Mouse (Mus musculus) MEL (cell line): ENCODE measurements at regions not wholly inside any gene's neighbourhood (a gene's known extent, or its start where the extent isn't known, plus 50 kb on each side); places are given as distances from the start of the nearest gene placed in this dataset.

ENCODE experiments used
- DNase-seq: peaks from one replicate; pipeline ENCODE4 v3.0.0; 2011; ENCODE audit warnings: low read depth, low spot score
- H3K27ac ChIP-seq: 2 replicates; pipeline ENCODE4 v1.5.1; 2012; ENCODE audit warnings: low read depth, mild to moderate bottlenecking, control low read depth, low read length, moderate library complexity; ENCODE audit not compliant: control insufficient read depth
- H3K27me3 ChIP-seq, 2 experiments: fragments of 150-350 bp in 1 of 2; sonication (generic) in 1 of 2; 2 replicates each; pipeline ENCODE4 v1.6.1; 2012; ENCODE audit warnings: low read length in 2 of 2, mild to moderate bottlenecking in 2 of 2, improper control_type of control experiment in 1 of 2, moderate library complexity in 1 of 2; ENCODE audit not compliant: insufficient read depth in 2 of 2, control insufficient read depth in 1 of 2
- H3K36me3 ChIP-seq, 2 experiments: 2 replicates each; pipeline ENCODE4 v1.6.1; 2012 to 2014; ENCODE audit warnings: low read length in 2 of 2, improper control_type of control experiment in 1 of 2, inconsistent platforms in 1 of 2, mild to moderate bottlenecking in 1 of 2; ENCODE audit not compliant: insufficient read depth in 2 of 2, control insufficient read depth in 1 of 2
- H3K4me1 ChIP-seq, 2 experiments: fragments of 150-350 bp in 1 of 2; sonication (generic) in 1 of 2; 2 replicates each; pipeline ENCODE4 v1.6.1; 2012; ENCODE audit warnings: low read length in 2 of 2, improper control_type of control experiment in 1 of 2, mild to moderate bottlenecking in 1 of 2; ENCODE audit not compliant: insufficient read depth in 2 of 2, control insufficient read depth in 1 of 2
- H3K4me3 ChIP-seq, 2 experiments: fragments of 150-350 bp in 1 of 2; sonication (generic) in 1 of 2; 2 replicates each; pipeline ENCODE4 v1.5.1; 2012; ENCODE audit warnings: low read depth in 2 of 2, low read length in 2 of 2, mild to moderate bottlenecking in 2 of 2, moderate library complexity in 2 of 2, control low read depth in 1 of 2, improper control_type of control experiment in 1 of 2; ENCODE audit not compliant: control insufficient read depth in 1 of 2, insufficient read depth in 1 of 2
- H3K79me2 ChIP-seq: 2 replicates; pipeline ENCODE4 v1.6.1; 2012; ENCODE audit warnings: mild to moderate bottlenecking, low read length, moderate library complexity; ENCODE audit not compliant: control insufficient read depth, poor library complexity, insufficient read depth
- H3K9ac ChIP-seq: 2 replicates; pipeline ENCODE4 v1.6.1; 2012; ENCODE audit warnings: low read depth, mild to moderate bottlenecking, control low read depth, low read length, moderate library complexity; ENCODE audit not compliant: control insufficient read depth, poor library complexity, severe bottlenecking
- H3K9me3 ChIP-seq: fragments of 150-350 bp; sonication (generic); replicated peaks from 2 replicates; pipeline ENCODE4 v1.6.1; 2012; ENCODE audit warnings: mild to moderate bottlenecking, low read length, improper control_type of control experiment, moderate library complexity; ENCODE audit not compliant: insufficient read depth
- CHD2 ChIP-seq: IDR thresholded peaks from 2 replicates; pipeline ENCODE4 v1.6.1; 2011; ENCODE audit warnings: low read length, improper control_type of control experiment
- E2F4 ChIP-seq: IDR thresholded peaks from 2 replicates; pipeline ENCODE4 v1.6.1; 2011; ENCODE audit warnings: low read depth, low read length, improper control_type of control experiment, borderline replicate concordance
- ELF1 ChIP-seq: IDR thresholded peaks from 2 replicates; pipeline ENCODE4 v1.6.1; 2014; ENCODE audit warnings: low read depth, mild to moderate bottlenecking, inconsistent platforms, low read length, improper control_type of control experiment, moderate library complexity
- EP300 ChIP-seq, 2 experiments: IDR thresholded peaks; 2 replicates each; pipeline ENCODE4 v1.6.1; 2011; ENCODE audit warnings: improper control_type of control experiment in 2 of 2, low read length in 2 of 2, low read depth in 1 of 2, mild to moderate bottlenecking in 1 of 2
- GABPA ChIP-seq: IDR thresholded peaks from 2 replicates; pipeline ENCODE4 v1.6.1; 2012; ENCODE audit warnings: low read depth, mild to moderate bottlenecking, inconsistent platforms, low read length, improper control_type of control experiment, moderate library complexity
- GATA1 ChIP-seq: IDR thresholded peaks from 2 replicates; pipeline ENCODE4 v1.6.1; 2011; ENCODE audit warnings: low read depth, low read length, improper control_type of control experiment
- HCFC1 ChIP-seq: IDR thresholded peaks from 2 replicates; pipeline ENCODE4 v1.6.1; 2012; ENCODE audit warnings: low read depth, mild to moderate bottlenecking, inconsistent platforms, low read length, improper control_type of control experiment, moderate library complexity
- JUND ChIP-seq: IDR thresholded peaks from 2 replicates; pipeline ENCODE4 v1.6.1; 2011; ENCODE audit warnings: low read depth, mild to moderate bottlenecking, improper control_type of control experiment, low read length
- KAT2A ChIP-seq: conservative IDR thresholded peaks from 2 replicates; pipeline ENCODE4 v1.6.1; 2012; ENCODE audit warnings: low read depth, low read length, improper control_type of control experiment, inconsistent platforms
- MAFK ChIP-seq: IDR thresholded peaks from 2 replicates; pipeline ENCODE4 v1.6.1; 2011; ENCODE audit warnings: low read depth, mild to moderate bottlenecking, low read length, improper control_type of control experiment, borderline replicate concordance
- MAZ ChIP-seq: IDR thresholded peaks from 2 replicates; pipeline ENCODE4 v1.6.1; 2012; ENCODE audit warnings: low read depth, mild to moderate bottlenecking, inconsistent platforms, low read length, improper control_type of control experiment
- NRF1 ChIP-seq: IDR thresholded peaks from 2 replicates; pipeline ENCODE4 v1.6.1; 2014; ENCODE audit warnings: low read depth, mild to moderate bottlenecking, inconsistent platforms, low read length, improper control_type of control experiment, moderate library complexity; ENCODE audit not compliant: poor library complexity, insufficient read depth, severe bottlenecking
- RCOR1 ChIP-seq: IDR thresholded peaks from 2 replicates; pipeline ENCODE4 v1.6.1; 2012; ENCODE audit warnings: low read depth, mild to moderate bottlenecking, inconsistent platforms, low read length, improper control_type of control experiment
- TBP ChIP-seq: IDR thresholded peaks from 2 replicates; pipeline ENCODE4 v1.8.0; 2011; ENCODE audit warnings: low read depth, low read length, improper control_type of control experiment
- TCF12 ChIP-seq: IDR thresholded peaks from 2 replicates; pipeline ENCODE4 v1.6.1; 2014; ENCODE audit warnings: low read depth, mild to moderate bottlenecking, inconsistent platforms, low read length, improper control_type of control experiment, moderate library complexity
- UBTF ChIP-seq: IDR thresholded peaks from 2 replicates; pipeline ENCODE4 v1.6.1; 2012; ENCODE audit warnings: low read depth, mild to moderate bottlenecking, inconsistent platforms, low read length, improper control_type of control experiment, moderate library complexity, borderline replicate concordance; ENCODE audit not compliant: insufficient read depth
- USF1 ChIP-seq: IDR thresholded peaks from 2 replicates; pipeline ENCODE4 v1.6.1; 2014; ENCODE audit warnings: low read depth, mild to moderate bottlenecking, inconsistent platforms, low read length, improper control_type of control experiment, moderate library complexity
- ZC3H11A ChIP-seq: IDR thresholded peaks from 2 replicates; pipeline ENCODE4 v1.6.1; 2012; ENCODE audit warnings: low read depth, mild to moderate bottlenecking, inconsistent platforms, low read length, improper control_type of control experiment
- ZKSCAN1 ChIP-seq: IDR thresholded peaks from 2 replicates; pipeline ENCODE4 v1.6.1; 2012; ENCODE audit warnings: low read depth, mild to moderate bottlenecking, inconsistent platforms, low read length, improper control_type of control experiment, moderate library complexity
- ZNF384 ChIP-seq: IDR thresholded peaks from 2 replicates; pipeline ENCODE4 v1.6.1; 2012; ENCODE audit warnings: low read depth, mild to moderate bottlenecking, inconsistent platforms, low read length, improper control_type of control experiment

- H3K27ac ChIP-seq: no peak overlapping the region
- H3K4me3 ChIP-seq: no peak overlapping the region
- H3K4me1 ChIP-seq: no peaks in the 10 kb centered on the region
- H3K9me3 ChIP-seq: no peaks in the 10 kb centered on the region
- no peaks in the 10 kb centered on the region for H3K27me3 ChIP-seq
- DNase-seq: no peak
- TF ChIP-seq NRF1: no peak
- TF ChIP-seq ZNF384: no peak
- no peak for TF ChIP-seq GABPA
- no peak for TF ChIP-seq MAZ
- H3K79me2 ChIP-seq: no peaks in the 10 kb centered on the region
- H3K9ac ChIP-seq: no peak overlapping the region
- no peaks in the 10 kb centered on the region for H3K36me3 ChIP-seq
Observed at GRCm38 (mm10) chr8:86301885-86302509, 278.5 kb downstream of the Abcc12 start.

- no peaks in the 10 kb centered on the region for H3K27me3 ChIP-seq
- no peak overlapping the region for H3K4me3 ChIP-seq
- no peak overlapping the region for H3K9ac ChIP-seq
- no peaks in the 10 kb centered on the region for H3K36me3 ChIP-seq
- no peak for DNase-seq
- H3K27ac ChIP-seq: no peak overlapping the region
- H3K9me3 ChIP-seq: no peaks in the 10 kb centered on the region
- no peaks in the 10 kb centered on the region for H3K4me1 ChIP-seq
- TF ChIP-seq MAZ: no peak
- TF ChIP-seq E2F4: no peak
- TF ChIP-seq ZKSCAN1: no peak
- no peak for TF ChIP-seq UBTF
- TF ChIP-seq ZNF384: no peak
- no peak for TF ChIP-seq RCOR1
- no peak for TF ChIP-seq JUND
- no peak for TF ChIP-seq ELF1
- TF ChIP-seq USF1: no peak
- TF ChIP-seq TCF12: no peak
- TF ChIP-seq ZC3H11A: no peak
- TF ChIP-seq GABPA: no peak
- no peak for TF ChIP-seq HCFC1
- TF ChIP-seq TBP: no peak
- TF ChIP-seq EP300 (IDR thresholded peaks at IDR 0.05; ENCODE audit: low read depth in 1 of 2, low read length in 2 of 2): no peak
- TF ChIP-seq KAT2A: no peak
- no peak for TF ChIP-seq NRF1
- TF ChIP-seq CHD2: no peak
- no peak for TF ChIP-seq MAFK
- TF ChIP-seq GATA1: no peak
- TF ChIP-seq, all 39 proteins: peak for 0
- H3K79me2 ChIP-seq: no peaks in the 10 kb centered on the region
Observed at GRCm38 (mm10) chr8:86288713-86289384, 291.6 kb downstream of the Abcc12 start.
